Mouse (Mus musculus): ENCODE results near the gene Ahnak. TPM values are rescaled to one million over a fixed set of nuclear protein-coding genes. Genes with fewer than 3 reads are reported as not detected.

Ahnak gene
- polyA plus RNA-seq, 1 experiment from 2014 or later = 20.8 TPM

GRCm38 (mm10) chr19:9032502-9033129, 43.5 kb downstream of the Ahnak start:
- Histone ChIP-seq H3K4me3 (ENCODE audit: low read length) (no peak overlapping the region), H3K9me3 (ENCODE audit: control insufficient read depth, low read length) (no peaks in the 10 kb centered on the region), H3K9ac (ENCODE audit: low read depth, low read length) (no peak overlapping the region), H3K27me3 (replicated peaks; ENCODE audit: control insufficient read depth, insufficient read depth, low read length) (no peaks in the 10 kb centered on the region), H3K4me1 (ENCODE audit: control insufficient read depth, insufficient read depth, low read length) (peaks cover 11% of the 10 kb centered on the region; the same call in 1 of the 2 replicates), H3K4me2 (ENCODE audit: low read depth, low read length) (no peak overlapping the region), H3K36me3 (ENCODE audit: control insufficient read depth, insufficient read depth, low read length) (no peaks in the 10 kb centered on the region), H3K27ac (ENCODE audit: low read length) (no peak overlapping the region)
- no peak for ATAC-seq
- WGBS = 65% methylated on average over 7 of the region's 7 CpGs

- Histone ChIP-seq H3K9me3 (ENCODE audit: control insufficient read depth, low read length) (no peaks in the 10 kb centered on the region), H3K4me3 (ENCODE audit: low read length) (no peak overlapping the region), H3K27me3 (replicated peaks; ENCODE audit: control insufficient read depth, insufficient read depth, low read length) (no peaks in the 10 kb centered on the region), H3K9ac (ENCODE audit: low read depth, low read length) (no peak overlapping the region), H3K36me3 (ENCODE audit: control insufficient read depth, insufficient read depth, low read length) (no peaks in the 10 kb centered on the region), H3K27ac (ENCODE audit: low read length) (no peak overlapping the region), H3K4me1 (ENCODE audit: control insufficient read depth, insufficient read depth, low read length) (peaks cover 9% of the 10 kb centered on the region; the same call in 1 of the 2 replicates), H3K4me2 (ENCODE audit: low read depth, low read length) (no peak overlapping the region)
- 48% methylated on average over 9 of the region's 9 CpGs for WGBS
- peak; percentile 90 for ATAC-seq
Observed at GRCm38 (mm10) chr19:9033412-9034340, 44.6 kb downstream of the Ahnak start.

- H3K27ac ChIP-seq (ENCODE audit: low read length) = no peak overlapping the region
- peaks cover 9% of the 10 kb centered on the region; the same call in 1 of the 2 replicates for H3K4me1 ChIP-seq (ENCODE audit: control insufficient read depth, insufficient read depth, low read length)
- H3K36me3 ChIP-seq (ENCODE audit: control insufficient read depth, insufficient read depth, low read length) = no peaks in the 10 kb centered on the region
- H3K9me3 ChIP-seq (ENCODE audit: control insufficient read depth, low read length) = no peaks in the 10 kb centered on the region
- H3K4me2 ChIP-seq (ENCODE audit: low read depth, low read length) = no peak overlapping the region
- no peak for ATAC-seq
- whole genome bisulfite sequencing = 90% methylated on average over 3 of the region's 3 CpGs
- H3K4me3 ChIP-seq (ENCODE audit: low read length) = no peak overlapping the region
- no peak overlapping the region for H3K9ac ChIP-seq (ENCODE audit: low read depth, low read length)
- no peaks in the 10 kb centered on the region for H3K27me3 ChIP-seq (replicated peaks; ENCODE audit: control insufficient read depth, insufficient read depth, low read length)
Observed at GRCm38 (mm10) chr19:9034480-9034879, 45.4 kb downstream of the Ahnak start.

- Histone ChIP-seq H3K9me3 (ENCODE audit: control insufficient read depth, low read length) (no peaks in the 10 kb centered on the region), H3K4me1 (ENCODE audit: control insufficient read depth, insufficient read depth, low read length) (peaks cover 13% of the 10 kb centered on the region; the same call in 1 of the 2 replicates), H3K36me3 (ENCODE audit: control insufficient read depth, insufficient read depth, low read length) (no peaks in the 10 kb centered on the region), H3K27me3 (replicated peaks; ENCODE audit: control insufficient read depth, insufficient read depth, low read length) (no peaks in the 10 kb centered on the region), H3K27ac (ENCODE audit: low read length) (no peak overlapping the region), H3K4me2 (ENCODE audit: low read depth, low read length) (no peak overlapping the region), H3K4me3 (ENCODE audit: low read length) (no peak overlapping the region), H3K9ac (ENCODE audit: low read depth, low read length) (no peak overlapping the region)
- WGBS = 63% methylated on average over 3 of the region's 3 CpGs
- no peak for ATAC-seq
Observed at GRCm38 (mm10) chr19:9035101-9035500, 46.0 kb downstream of the Ahnak start.

- no peak overlapping the region for H3K9ac ChIP-seq (ENCODE audit: low read depth, low read length)
- H3K9me3 ChIP-seq (ENCODE audit: control insufficient read depth, low read length) = no peaks in the 10 kb centered on the region
- H3K36me3 ChIP-seq (ENCODE audit: control insufficient read depth, insufficient read depth, low read length) = no peaks in the 10 kb centered on the region
- no peak overlapping the region for H3K27ac ChIP-seq (ENCODE audit: low read length)
- no peak overlapping the region for H3K4me3 ChIP-seq (ENCODE audit: low read length)
- H3K4me2 ChIP-seq (ENCODE audit: low read depth, low read length) = no peak overlapping the region
- peaks cover 13% of the 10 kb centered on the region; the same call in 1 of the 2 replicates for H3K4me1 ChIP-seq (ENCODE audit: control insufficient read depth, insufficient read depth, low read length)
- no peak for ATAC-seq
- H3K27me3 ChIP-seq (replicated peaks; ENCODE audit: control insufficient read depth, insufficient read depth, low read length) = no peaks in the 10 kb centered on the region
- WGBS = 55% methylated on average over 3 of the region's 3 CpGs
Observed at GRCm38 (mm10) chr19:9038136-9038535, 49.1 kb downstream of the Ahnak start.

GRCm38 (mm10) chr19:9039266-9039665, 50.2 kb downstream of the Ahnak start:
- Histone ChIP-seq H3K4me3 (ENCODE audit: low read length) (no peak overlapping the region), H3K27ac (ENCODE audit: low read length) (no peak overlapping the region), H3K4me1 (ENCODE audit: control insufficient read depth, insufficient read depth, low read length) (peaks cover 7% of the 10 kb centered on the region; the same call in 1 of the 2 replicates), H3K27me3 (replicated peaks; ENCODE audit: control insufficient read depth, insufficient read depth, low read length) (no peaks in the 10 kb centered on the region), H3K9ac (ENCODE audit: low read depth, low read length) (no peak overlapping the region), H3K36me3 (ENCODE audit: control insufficient read depth, insufficient read depth, low read length) (no peaks in the 10 kb centered on the region), H3K9me3 (ENCODE audit: control insufficient read depth, low read length) (no peaks in the 10 kb centered on the region), H3K4me2 (ENCODE audit: low read depth, low read length) (no peak overlapping the region)
- ATAC-seq = peak; percentile 72; the same call in 1 of the 2 replicates
- 55% methylated on average over 4 of the region's 4 CpGs for WGBS

GRCm38 (mm10) chr19:9039928-9040327, 50.8 kb downstream of the Ahnak start:
- Histone ChIP-seq H3K27me3 (replicated peaks; ENCODE audit: control insufficient read depth, insufficient read depth, low read length) (no peaks in the 10 kb centered on the region), H3K4me2 (ENCODE audit: low read depth, low read length) (no peak overlapping the region), H3K27ac (ENCODE audit: low read length) (no peak overlapping the region), H3K4me1 (ENCODE audit: control insufficient read depth, insufficient read depth, low read length) (peaks cover 4% of the 10 kb centered on the region; the same call in 1 of the 2 replicates), H3K4me3 (ENCODE audit: low read length) (no peak overlapping the region), H3K36me3 (ENCODE audit: control insufficient read depth, insufficient read depth, low read length) (no peaks in the 10 kb centered on the region), H3K9ac (ENCODE audit: low read depth, low read length) (no peak overlapping the region), H3K9me3 (ENCODE audit: control insufficient read depth, low read length) (no peaks in the 10 kb centered on the region)
- 34% methylated on average over 7 of the region's 7 CpGs for WGBS
- ATAC-seq = peak; percentile 63; the same call in 1 of the 2 replicates

GRCm38 (mm10) chr19:9040649-9041048, 51.6 kb downstream of the Ahnak start:
- Histone ChIP-seq H3K4me2 (ENCODE audit: low read depth, low read length) (no peak overlapping the region), H3K9me3 (ENCODE audit: control insufficient read depth, low read length) (no peaks in the 10 kb centered on the region), H3K4me3 (ENCODE audit: low read length) (no peak overlapping the region), H3K4me1 (ENCODE audit: control insufficient read depth, insufficient read depth, low read length) (peaks cover 4% of the 10 kb centered on the region; the same call in 1 of the 2 replicates), H3K9ac (ENCODE audit: low read depth, low read length) (no peak overlapping the region), H3K36me3 (ENCODE audit: control insufficient read depth, insufficient read depth, low read length) (no peaks in the 10 kb centered on the region), H3K27ac (ENCODE audit: low read length) (no peak overlapping the region), H3K27me3 (replicated peaks; ENCODE audit: control insufficient read depth, insufficient read depth, low read length) (no peaks in the 10 kb centered on the region)
- no peak for ATAC-seq
- WGBS = 82% methylated on average over 6 of the region's 6 CpGs

GRCm38 (mm10) chr19:9041074-9041473, 52.0 kb downstream of the Ahnak start:
- H3K4me3 ChIP-seq (ENCODE audit: low read length) = no peak overlapping the region
- H3K27me3 ChIP-seq (replicated peaks; ENCODE audit: control insufficient read depth, insufficient read depth, low read length) = no peaks in the 10 kb centered on the region
- H3K36me3 ChIP-seq (ENCODE audit: control insufficient read depth, insufficient read depth, low read length) = no peaks in the 10 kb centered on the region
- H3K4me1 ChIP-seq (ENCODE audit: control insufficient read depth, insufficient read depth, low read length) = peaks cover 4% of the 10 kb centered on the region; the same call in 1 of the 2 replicates
- no peak overlapping the region for H3K9ac ChIP-seq (ENCODE audit: low read depth, low read length)
- H3K27ac ChIP-seq (ENCODE audit: low read length) = no peak overlapping the region
- no peaks in the 10 kb centered on the region for H3K9me3 ChIP-seq (ENCODE audit: control insufficient read depth, low read length)
- H3K4me2 ChIP-seq (ENCODE audit: low read depth, low read length) = no peak overlapping the region
- ATAC-seq = no peak
